Mouse (Mus musculus) lung, adult 2 months (tissue): ENCODE measurements around the gene Gm42688.

ENCODE experiments used
- CTCF ChIP-seq: fragments of 200-500 bp; IDR thresholded peaks from 2 replicates; pipeline ENCODE4 v1.5.1; 2011; ENCODE audit warnings: mild to moderate bottlenecking, low read length, control low read depth; ENCODE audit not compliant: insufficient read depth
- POLR2A ChIP-seq: fragments of 200-500 bp; IDR thresholded peaks from 2 replicates; pipeline ENCODE4 v1.6.1; 2011; ENCODE audit warnings: low read depth, mild to moderate bottlenecking, control low read depth, low read length, borderline replicate concordance; ENCODE audit errors: extremely low read depth

- TF ChIP-seq CTCF (no peak), POLR2A (no peak)
Observed at GRCm38 (mm10) chr6:83121863-83122710, 20.7 kb downstream of the Gm42688 start.
